Mouse (Mus musculus) kidney, postnatal 25 days (tissue): Measurements from ENCODE around the gene Serpina1e.
"Not testable (repeated sequence)": the region's sequence is repeated elsewhere in the genome, so short reads cannot be mapped to it uniquely, and the experiment has no call there.

Source experiments
- DNase-seq, 2 experiments: peaks; one replicate each; pipeline ENCODE4 v3.0.0; 2021; ENCODE audit warnings: mixed read lengths in 2 of 2

The Serpina1e gene

DNA sequence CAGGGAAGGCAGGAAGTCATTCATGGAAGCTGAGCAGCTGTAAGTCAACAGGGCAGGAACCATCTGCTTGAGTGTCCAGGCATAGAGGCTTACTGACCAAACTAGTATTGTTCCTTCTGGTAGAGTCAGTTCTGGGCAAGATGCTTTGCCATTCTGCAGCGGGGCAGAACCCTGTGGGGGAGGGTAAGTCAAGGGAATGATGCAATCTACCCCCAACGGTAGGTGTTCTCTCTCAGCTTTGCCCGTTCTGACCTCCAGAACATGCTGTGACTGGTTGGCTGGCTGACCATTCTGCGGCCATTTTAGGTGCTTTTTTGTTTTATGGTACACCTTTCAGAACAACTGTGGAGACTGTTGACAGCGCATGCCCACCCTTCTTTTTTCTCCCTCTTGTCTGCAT lies 3.6 kb upstream of the Serpina1e start:
- no peak for DNase-seq

DNA sequence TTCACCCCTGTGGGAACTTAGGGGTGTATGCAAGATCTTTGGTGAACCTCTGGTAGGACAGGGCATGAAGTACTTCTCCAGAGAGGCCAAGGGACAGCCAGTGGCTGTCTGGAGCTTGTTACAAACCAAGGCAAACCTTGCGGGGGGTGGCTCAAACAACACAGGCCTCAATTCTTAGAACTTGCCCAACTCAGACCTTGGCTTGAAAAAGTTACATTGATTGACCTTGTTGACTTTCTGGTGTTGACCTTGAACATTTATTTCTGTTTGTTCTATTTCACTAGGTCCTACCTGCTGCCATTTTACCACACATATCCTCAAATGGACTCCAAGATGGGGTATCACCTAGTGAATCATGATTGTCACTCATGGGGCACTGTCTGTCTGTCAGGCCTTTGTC lies 2.9 kb upstream of the Serpina1e start:
- no peak for DNase-seq

DNA sequence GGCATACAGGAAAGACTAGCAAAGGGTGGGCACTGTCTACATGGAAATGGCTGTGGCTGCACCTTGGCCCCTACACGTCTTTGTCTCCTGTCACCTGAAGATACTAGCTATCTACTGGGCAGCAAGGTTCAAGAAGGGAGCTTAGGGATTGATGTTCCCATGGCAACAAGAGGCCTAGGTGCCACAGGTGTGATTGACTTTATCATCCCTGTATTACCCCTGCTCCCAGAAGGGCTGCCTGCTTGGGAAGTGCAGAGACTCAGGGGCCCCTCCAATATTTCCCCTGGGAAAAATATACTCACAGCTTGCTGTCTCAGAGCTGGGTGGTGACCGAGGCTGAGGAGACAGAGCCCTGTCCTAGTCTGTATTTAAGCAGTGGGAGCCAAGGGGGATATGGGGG lies 2.2 kb downstream of the Serpina1e start:
- DNase-seq = not testable (repeated sequence)

DNA sequence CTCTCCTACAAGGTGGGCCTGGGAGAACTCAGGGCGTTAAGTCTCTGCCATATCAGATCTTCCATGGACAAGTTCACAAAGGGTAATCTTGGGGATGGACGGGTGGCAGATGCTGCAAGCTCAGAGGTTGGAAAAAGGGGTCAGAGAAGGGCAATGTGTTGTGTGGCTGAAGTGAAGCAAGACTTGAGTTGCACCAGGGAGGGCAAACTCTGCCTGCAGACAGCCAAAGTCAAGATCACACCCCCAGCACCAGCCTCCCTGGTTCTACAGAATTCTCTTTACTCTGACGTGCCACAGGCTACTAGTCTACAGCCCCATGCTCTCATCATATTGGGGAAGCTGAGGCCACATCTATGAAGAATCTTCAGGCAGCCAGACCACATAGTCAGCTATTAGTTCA lies 5.8 kb downstream of the Serpina1e start:
- not testable (repeated sequence) for DNase-seq

DNA sequence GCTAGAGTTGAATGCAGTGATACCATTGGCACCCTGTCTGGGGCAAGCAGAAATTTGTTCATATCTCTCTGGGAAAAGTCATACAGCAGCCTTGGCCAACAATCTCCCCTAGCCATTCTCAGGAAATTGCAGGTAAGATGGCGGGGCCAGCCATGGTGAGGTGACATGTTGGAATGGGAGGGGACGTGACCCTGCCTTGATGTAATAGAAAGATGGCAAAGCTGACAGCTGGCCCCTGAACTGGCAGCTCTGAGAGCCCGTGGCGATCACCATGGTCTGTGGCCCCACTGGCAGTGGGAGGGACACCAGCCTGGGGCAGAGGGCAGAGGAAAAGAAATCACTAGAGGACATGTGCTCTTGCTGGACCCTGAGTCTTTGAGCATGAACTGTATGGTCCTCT lies 12.5 kb downstream of the Serpina1e start:
- DNase-seq = no peak

DNA sequence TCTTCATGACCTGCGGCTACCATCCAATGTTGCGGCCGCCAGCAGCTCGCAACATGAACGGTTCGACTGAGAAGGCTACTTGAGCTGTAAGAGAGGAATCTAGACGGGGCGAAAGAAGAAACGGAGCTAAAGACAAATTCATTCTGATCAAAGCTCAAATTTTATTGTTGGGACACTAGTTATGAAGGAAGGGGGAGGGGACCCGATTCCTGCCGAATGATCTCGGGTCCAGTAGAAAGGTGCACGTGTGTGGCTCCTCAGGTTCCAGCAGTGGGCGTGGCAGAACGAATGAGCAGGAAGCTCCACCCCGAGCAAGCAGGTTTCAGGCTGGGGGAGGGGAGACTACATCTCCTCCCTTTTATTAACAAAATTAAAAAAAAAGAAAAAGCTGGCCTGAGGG lies 49.6 kb downstream of the Serpina1e start:
- peak; percentile 34 to 53 for DNase-seq

DNA sequence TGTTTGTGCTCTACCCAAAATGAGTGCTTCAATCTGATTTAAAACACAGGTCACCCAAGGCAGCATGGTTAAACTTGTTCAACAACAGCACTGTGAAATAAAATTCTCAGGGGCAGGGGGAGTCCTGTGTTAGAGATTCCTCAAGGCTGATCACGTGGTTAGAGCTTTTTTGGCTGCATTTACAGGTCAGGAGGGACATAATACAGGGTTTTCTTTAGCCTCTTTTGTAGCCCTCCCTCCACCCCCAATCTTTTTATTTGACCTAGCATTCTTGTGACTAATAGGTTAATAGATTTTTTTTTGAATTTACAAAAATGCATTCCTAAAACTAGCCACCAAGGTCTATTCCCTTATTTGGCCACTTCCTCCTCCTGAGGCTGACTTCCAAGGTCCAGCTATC lies 51.0 kb downstream of the Serpina1e start:
- not testable (repeated sequence) for DNase-seq

DNA sequence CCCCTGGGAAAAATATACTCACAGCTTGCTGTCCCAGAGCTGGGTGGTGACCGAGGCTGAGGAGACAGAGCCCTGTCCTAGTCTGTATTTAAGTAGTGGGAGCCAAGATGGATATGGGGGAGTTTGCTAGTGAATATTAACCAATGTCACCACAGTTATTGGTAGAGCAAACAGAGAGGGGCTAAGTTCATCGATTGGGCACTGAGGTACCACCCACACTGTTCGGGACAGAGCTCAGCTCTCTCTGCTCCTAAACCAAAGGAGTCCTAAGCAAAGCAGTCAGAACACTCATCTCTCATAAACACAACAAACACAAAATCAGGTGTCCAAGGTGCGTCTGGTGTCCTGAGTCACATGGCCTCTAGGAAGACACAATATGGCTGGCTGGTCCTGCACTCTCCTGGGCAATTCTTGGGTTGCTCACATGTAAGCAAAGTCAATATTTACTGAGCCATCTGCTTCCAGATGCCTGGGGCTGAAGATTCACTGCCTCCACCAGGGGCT lies 53.9 kb downstream of the Serpina1e start, which contains the start of gene Serpina1c:
Gene Serpina1c, minus strand, starts transcription at position 51 of the 504 bp plus-strand sequence.
- not testable (repeated sequence) for DNase-seq

DNA sequence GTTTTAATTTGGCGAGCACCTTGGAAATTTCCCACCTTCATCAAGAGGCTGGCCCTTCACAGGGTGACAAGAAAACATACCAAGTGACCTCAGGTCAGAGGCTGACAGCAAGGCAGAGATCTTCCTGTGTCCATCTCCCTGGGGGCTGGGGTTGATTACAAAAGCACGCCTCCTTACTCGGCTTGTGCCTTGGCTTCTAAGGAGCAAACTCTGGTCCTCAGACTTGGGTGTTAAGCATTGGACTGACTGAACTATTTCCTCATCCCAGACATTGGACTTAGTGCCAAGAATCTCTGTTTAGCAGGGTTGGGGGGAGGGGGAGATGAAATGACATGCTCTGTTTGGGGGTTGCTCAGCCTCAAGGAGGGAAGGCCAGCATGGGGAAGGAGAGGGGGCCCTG lies 56.8 kb downstream of the Serpina1e start:
- DNase-seq = not testable (repeated sequence)
